Mouse (Mus musculus) E14TG2a.4 (cell line): ENCODE results near the gene Slc39a8.

Source experiments
- CTCF ChIP-seq: conservative IDR thresholded peaks from 2 replicates; pipeline ENCODE4 v1.5.1; 2014; ENCODE audit warnings: low read length
- NANOG ChIP-seq: IDR thresholded peaks from 2 replicates; pipeline ENCODE4 v1.6.1; 2014; ENCODE audit warnings: borderline replicate concordance, low read length, mixed read lengths
- POU5F1 ChIP-seq: IDR thresholded peaks from 2 replicates; pipeline ENCODE4 v1.6.1; 2014; ENCODE audit warnings: low read length, borderline replicate concordance

GRCm38 (mm10) chr3:135926729-135927128, 101.7 kb downstream of the Slc39a8 start:
- TF ChIP-seq CTCF: no peak
- TF ChIP-seq POU5F1: no peak
- TF ChIP-seq NANOG: no peak
